Mouse (Mus musculus) testis, adult 2 months (tissue): Measurements from ENCODE around the gene Cers1. TPM values are rescaled to one million over a fixed set of nuclear protein-coding genes. Genes with fewer than 3 reads are reported as not detected.
A peak's percentile ranks its signal among the peaks of the same experiment; 100 is the strongest.

Experiments
- H3K27ac ChIP-seq: fragments of 200-500 bp; 2 replicates; pipeline ENCODE4 v1.5.1; 2012; ENCODE audit warnings: low read depth, low read length; ENCODE audit not compliant: control insufficient read depth, insufficient read depth
- H3K27me3 ChIP-seq: fragments of 200-500 bp; 2 replicates; pipeline ENCODE4 v1.6.1; 2012; ENCODE audit warnings: mild to moderate bottlenecking, low read length, moderate library complexity; ENCODE audit not compliant: control insufficient read depth, insufficient read depth
- H3K36me3 ChIP-seq: fragments of 200-500 bp; 2 replicates; pipeline ENCODE4 v1.6.1; 2012; ENCODE audit warnings: mild to moderate bottlenecking, low read length; ENCODE audit not compliant: control insufficient read depth, insufficient read depth
- H3K4me1 ChIP-seq: fragments of 200-500 bp; 2 replicates; pipeline ENCODE4 v1.6.1; 2012; ENCODE audit warnings: low read length; ENCODE audit not compliant: control insufficient read depth, insufficient read depth
- H3K4me3 ChIP-seq: fragments of 200-500 bp; 2 replicates; pipeline ENCODE4 v1.5.1; 2012; ENCODE audit warnings: low read depth, mild to moderate bottlenecking, low read length, moderate library complexity, mixed read lengths; ENCODE audit not compliant: control insufficient read depth
- CTCF ChIP-seq: fragments of 200-500 bp; IDR thresholded peaks from 2 replicates; pipeline ENCODE4 v1.5.1; 2012; ENCODE audit warnings: low read depth, mild to moderate bottlenecking, inconsistent platforms, low read length, moderate library complexity; ENCODE audit not compliant: control insufficient read depth, insufficient read depth, insufficient replicate concordance
- POLR2A ChIP-seq: fragments of 200-500 bp; IDR thresholded peaks from 2 replicates; pipeline ENCODE4 v1.6.1; 2012; ENCODE audit warnings: low read depth, mild to moderate bottlenecking, inconsistent platforms, low read length, moderate library complexity; ENCODE audit not compliant: control insufficient read depth
- polyA plus RNA-seq: library from polyadenylated mRNA; depleted of rRNA; stranded (reverse); fragments of >200 nt; gene quantifications from 2 replicates; pipeline ENCODE4 v1.2.3, GENCODE M21; 2012

Cers1 gene
- polyA plus RNA-seq, 1 experiment, result 0.43 TPM

DNA sequence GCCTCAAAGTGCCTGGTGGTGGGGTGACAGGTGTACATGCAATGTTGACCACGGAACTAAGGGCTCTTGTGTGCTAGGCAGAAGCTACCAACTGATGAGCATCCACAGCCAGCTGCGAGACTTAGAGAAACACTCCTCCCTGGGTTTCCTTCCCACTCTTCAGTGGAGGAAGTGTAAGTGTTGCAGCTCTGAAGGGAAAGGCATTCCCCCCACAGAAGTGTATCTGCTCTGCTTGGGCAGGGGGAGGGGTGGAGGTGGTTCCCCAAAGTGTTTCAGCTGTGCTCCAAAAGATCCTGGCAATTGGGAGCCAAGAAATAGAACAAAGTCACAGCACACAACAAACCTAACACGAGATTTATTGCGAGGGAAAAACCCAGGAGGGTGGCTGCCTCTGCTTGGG lies 38.4 kb downstream of the Cers1 start:
- H3K36me3 ChIP-seq, result no peaks in the 10 kb centered on the region; the same call in 1 of the 2 replicates
- H3K27ac ChIP-seq, result peak overlapping the region; percentile 97
- H3K4me1 ChIP-seq, result peaks cover 31% of the 10 kb centered on the region
- H3K4me3 ChIP-seq, result peak overlapping the region; percentile 87
- no peaks in the 10 kb centered on the region for H3K27me3 ChIP-seq
- TF ChIP-seq CTCF, result no peak
- TF ChIP-seq POLR2A, result 0 out of 2 replicates have a peak, but pooled peaks have one; percentile 16

DNA sequence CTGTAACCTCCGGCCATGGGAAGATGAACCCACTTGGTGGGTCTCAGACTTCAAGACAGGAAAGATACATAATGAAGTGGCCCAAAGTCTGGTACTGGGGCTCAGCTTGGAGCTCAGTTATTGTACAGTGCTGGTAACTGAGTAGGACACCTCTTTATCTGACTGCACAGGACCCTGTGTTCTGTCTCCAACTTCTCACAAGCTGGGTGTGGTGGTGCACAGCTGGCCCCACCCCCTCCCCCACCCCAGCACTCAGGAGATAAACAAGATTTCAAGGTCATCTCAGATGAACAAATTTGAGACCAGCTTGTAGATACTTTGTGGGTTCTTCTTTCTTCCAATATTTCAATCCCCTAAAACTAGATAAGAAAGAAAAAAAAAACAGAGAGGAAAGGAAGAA lies 40.5 kb downstream of the Cers1 start:
- Histone ChIP-seq H3K4me1 (peaks cover 22% of the 10 kb centered on the region), H3K27me3 (no peaks in the 10 kb centered on the region), H3K36me3 (no peaks in the 10 kb centered on the region; the same call in 1 of the 2 replicates), H3K27ac (no peak overlapping the region), H3K4me3 (no peak overlapping the region)
- TF ChIP-seq POLR2A, result no peak
- no peak for TF ChIP-seq CTCF

DNA sequence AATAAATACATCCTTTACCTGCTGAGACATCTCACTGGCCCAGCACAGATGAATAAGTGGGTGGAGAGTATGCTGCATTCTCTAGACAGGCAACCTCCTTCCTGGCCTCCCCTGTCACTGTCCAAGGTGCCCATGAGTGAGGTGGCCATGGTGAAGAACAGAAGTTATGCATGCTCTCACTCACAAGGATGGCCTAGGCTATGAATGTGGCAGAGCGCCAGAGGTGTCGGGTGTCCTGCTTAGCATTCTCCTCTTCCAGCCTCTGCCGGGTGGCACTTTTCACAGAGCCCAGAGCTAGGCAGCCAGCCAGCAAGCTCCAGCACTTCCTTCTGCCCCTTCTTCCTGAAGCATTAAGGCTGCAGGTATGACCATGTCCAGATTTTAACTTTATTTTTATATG lies 43.8 kb downstream of the Cers1 start:
- H3K36me3 ChIP-seq, result no peaks in the 10 kb centered on the region
- no peaks in the 10 kb centered on the region for H3K27me3 ChIP-seq
- TF ChIP-seq POLR2A (no peak), CTCF (no peak)
- no peak overlapping the region for H3K27ac ChIP-seq
- H3K4me3 ChIP-seq, result no peak overlapping the region
- H3K4me1 ChIP-seq, result peaks cover under 1% of the 10 kb centered on the region; the same call in 1 of the 2 replicates

DNA sequence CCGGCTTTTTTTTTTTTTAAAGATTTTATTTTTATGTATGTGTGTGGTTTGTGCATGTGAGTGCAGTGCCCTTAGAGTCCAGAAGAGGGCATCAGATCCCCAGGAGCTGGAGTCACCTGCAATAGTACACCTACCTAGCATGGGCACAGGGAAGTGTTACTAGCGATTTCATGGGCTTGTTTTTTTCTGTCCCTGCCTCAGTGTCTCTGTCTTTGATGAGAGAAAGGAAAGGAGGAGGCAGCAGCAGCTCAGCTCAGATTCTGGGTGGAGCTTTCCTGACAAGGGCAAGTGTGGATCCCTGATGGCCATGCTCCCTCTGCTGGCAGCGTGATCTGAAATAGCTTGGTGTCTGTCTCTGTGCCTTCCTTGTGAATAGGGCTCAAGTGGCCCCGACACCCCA lies 45.2 kb downstream of the Cers1 start:
- H3K4me3 ChIP-seq, result no peak overlapping the region
- no peak overlapping the region for H3K27ac ChIP-seq
- H3K27me3 ChIP-seq, result no peaks in the 10 kb centered on the region
- TF ChIP-seq POLR2A, result no peak
- TF ChIP-seq CTCF, result peak; percentile 29; the same call in 1 of the 2 replicates
- H3K36me3 ChIP-seq, result no peaks in the 10 kb centered on the region
- no peaks in the 10 kb centered on the region for H3K4me1 ChIP-seq

DNA sequence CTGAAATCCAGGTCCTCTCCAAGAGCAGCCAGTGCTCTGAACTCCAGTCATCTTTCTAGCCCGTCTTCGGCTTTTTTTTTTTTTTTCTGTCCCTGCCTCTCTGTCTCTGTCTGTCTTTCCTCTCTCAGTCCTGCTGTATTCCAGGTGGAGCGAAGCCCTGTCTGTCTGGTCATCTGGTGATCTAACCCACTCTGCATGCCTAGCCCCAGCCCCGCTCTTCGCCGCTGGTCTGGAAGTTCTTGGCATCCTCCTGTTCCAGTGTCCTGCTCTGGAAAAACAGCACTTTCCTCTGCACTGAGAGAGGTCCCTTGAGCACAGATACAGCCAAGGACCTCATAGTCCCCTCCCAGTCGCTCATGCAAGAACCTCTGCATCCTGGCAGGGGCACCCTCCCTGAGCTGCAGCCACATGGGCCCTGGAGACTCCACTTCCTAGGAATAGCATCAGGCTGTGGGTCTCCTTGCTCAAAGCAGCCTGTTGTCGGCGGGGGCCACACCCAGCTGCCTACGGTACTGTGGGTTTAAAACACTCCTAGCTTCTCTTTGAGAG lies 46.0 kb downstream of the Cers1 start:
- TF ChIP-seq CTCF (no peak), POLR2A (no peak)
- no peaks in the 10 kb centered on the region for H3K27me3 ChIP-seq
- H3K4me3 ChIP-seq, result no peak overlapping the region
- H3K4me1 ChIP-seq, result no peaks in the 10 kb centered on the region
- no peaks in the 10 kb centered on the region for H3K36me3 ChIP-seq
- H3K27ac ChIP-seq, result no peak overlapping the region

DNA sequence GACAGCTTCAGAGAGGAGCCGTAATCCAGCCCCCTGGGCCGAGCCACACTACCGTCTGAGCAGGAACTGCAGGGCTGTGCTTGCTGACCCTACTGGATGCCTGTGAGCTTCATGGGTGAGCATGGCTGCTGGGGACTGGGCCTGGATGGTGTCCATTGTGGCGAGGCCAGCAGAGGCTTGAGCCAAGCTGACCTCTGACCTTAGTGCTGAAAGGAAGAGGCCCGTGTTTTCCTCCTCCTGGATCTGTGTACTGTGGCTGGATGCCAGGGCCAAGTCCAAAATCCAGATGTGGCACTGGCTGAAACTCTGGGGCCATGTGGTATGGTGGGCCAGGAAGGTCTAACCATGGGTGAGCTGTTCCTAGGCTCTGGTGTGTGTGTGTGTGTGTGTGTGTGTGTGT lies 48.5 kb downstream of the Cers1 start:
- H3K4me3 ChIP-seq, result no peak overlapping the region
- no peaks in the 10 kb centered on the region for H3K27me3 ChIP-seq
- H3K4me1 ChIP-seq, result no peaks in the 10 kb centered on the region
- no peak for TF ChIP-seq CTCF
- no peak for TF ChIP-seq POLR2A
- H3K36me3 ChIP-seq, result no peaks in the 10 kb centered on the region
- no peak overlapping the region for H3K27ac ChIP-seq

DNA sequence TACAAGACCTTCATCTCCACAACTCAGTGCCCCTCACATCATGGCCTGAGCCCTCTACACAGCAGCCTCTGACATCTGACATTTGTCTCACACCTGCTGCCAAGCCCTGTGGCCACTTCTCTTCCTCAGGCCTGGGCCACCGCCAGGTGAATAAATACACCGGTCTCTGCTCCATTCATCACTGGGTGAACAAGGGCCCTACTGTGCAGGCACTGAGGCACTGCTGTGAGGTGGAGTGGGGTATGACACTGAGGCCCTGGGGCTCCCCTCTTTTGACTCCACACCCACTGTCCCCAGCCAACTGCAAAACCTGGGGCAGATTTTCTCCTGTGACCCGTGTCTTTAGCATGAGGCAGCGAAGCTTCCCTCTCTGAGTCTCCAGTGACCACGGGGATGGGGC lies 51.0 kb downstream of the Cers1 start:
- Histone ChIP-seq H3K27me3 (no peaks in the 10 kb centered on the region), H3K27ac (no peak overlapping the region), H3K4me3 (no peak overlapping the region), H3K36me3 (no peaks in the 10 kb centered on the region), H3K4me1 (no peaks in the 10 kb centered on the region; the same call in 1 of the 2 replicates)
- TF ChIP-seq CTCF (no peak), POLR2A (no peak)

DNA sequence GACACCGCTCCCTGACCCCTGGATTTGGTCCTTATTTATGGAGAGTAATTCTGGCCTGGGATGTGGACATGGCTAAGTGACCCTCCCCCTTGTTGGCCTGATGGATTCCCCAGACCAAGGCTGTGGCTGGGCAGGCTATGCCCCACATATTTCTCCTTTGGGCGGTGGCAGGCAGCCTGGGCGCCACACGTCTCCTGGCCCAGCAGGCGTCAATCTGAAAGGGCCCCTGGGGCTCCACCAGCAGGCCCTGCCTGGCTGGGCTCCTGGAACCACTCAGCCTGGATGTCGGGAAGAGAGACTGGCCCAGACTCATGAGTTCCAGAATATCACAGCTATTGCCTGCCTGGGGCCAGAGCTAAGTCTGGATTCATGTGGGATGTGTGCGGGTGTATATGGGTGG lies 54.9 kb downstream of the Cers1 start:
- peaks cover 29% of the 10 kb centered on the region for H3K4me1 ChIP-seq
- no peaks in the 10 kb centered on the region for H3K36me3 ChIP-seq
- H3K4me3 ChIP-seq, result no peak overlapping the region
- TF ChIP-seq POLR2A (no peak), CTCF (no peak)
- H3K27me3 ChIP-seq, result no peaks in the 10 kb centered on the region
- H3K27ac ChIP-seq, result no peak overlapping the region
